Mouse (Mus musculus) cortical plate, adult 2 months (tissue): ENCODE data around the gene Itga10.

Experiments
- CTCF ChIP-seq: fragments of 200-500 bp; IDR thresholded peaks from 2 replicates; pipeline ENCODE4 v1.5.1; 2011; ENCODE audit warnings: mild to moderate bottlenecking, control low read depth, low read length; ENCODE audit not compliant: insufficient read depth; ENCODE audit errors: extremely low read depth
- POLR2A ChIP-seq: fragments of 200-500 bp; IDR thresholded peaks from 2 replicates; pipeline ENCODE4 v1.6.1; 2011; ENCODE audit warnings: mild to moderate bottlenecking, low read length, control low read depth; ENCODE audit not compliant: insufficient read depth; ENCODE audit errors: extremely low read depth

DNA sequence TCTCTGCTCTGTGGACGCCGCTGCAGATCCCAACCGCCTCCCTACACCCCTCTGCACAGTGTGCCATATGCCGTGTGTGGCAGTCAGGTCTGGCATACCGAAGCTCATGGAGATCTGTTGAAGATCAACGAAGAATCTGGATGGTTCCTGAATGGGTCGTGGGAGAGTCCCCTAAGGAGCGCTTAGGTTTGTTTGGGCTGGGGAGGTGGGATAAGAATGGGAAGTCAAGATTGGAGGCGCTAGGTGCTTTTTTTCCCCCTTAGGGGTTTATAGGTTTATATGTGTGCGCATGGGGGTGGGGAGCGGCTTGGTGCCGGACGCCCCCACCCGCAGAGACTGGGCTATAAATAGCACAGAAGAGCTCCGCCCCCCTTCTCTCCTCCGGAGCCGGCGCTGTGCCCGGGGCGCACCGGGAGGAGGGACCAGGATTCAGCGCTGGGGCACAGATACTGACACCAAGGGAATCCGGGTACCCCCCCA, 49.1 kb upstream of the Itga10 start, which contains the start of gene Ankrd34a:
- TF ChIP-seq POLR2A (peak; percentile 37; the same call in 1 of the 2 replicates), CTCF (no peak)
